Mouse (Mus musculus) kidney, postnatal 0 days (tissue): Measurements from ENCODE around the gene Shroom4. TPM values are rescaled to one million over a fixed set of nuclear protein-coding genes. Genes with fewer than 3 reads are reported as not detected.

ENCODE experiments used
- ATAC-seq: fragments of 200-750 bp; cut with Nextera tagmentation; replicated peaks from 2 replicates; pipeline ENCODE4 v1.8.0; 2017; ENCODE audit warnings: low read depth, moderate number of reproducible peaks, moderate TSS enrichment, moderate library complexity; ENCODE audit not compliant: low FRiP score
- DNase-seq: peaks from one replicate; pipeline ENCODE4 v3.0.0-alpha.2; 2016; ENCODE audit warnings: low spot score
- H3K27ac ChIP-seq: fragments of 300-500 bp; sonication (generic); 2 replicates; pipeline ENCODE4 v1.5.1; 2014; ENCODE audit warnings: mild to moderate bottlenecking
- H3K27me3 ChIP-seq: fragments of 300-500 bp; sonication (generic); 2 replicates; pipeline ENCODE4 v1.6.1; 2014; ENCODE audit warnings: low read length, mixed read lengths; ENCODE audit not compliant: insufficient read depth
- H3K36me3 ChIP-seq: fragments of 300-500 bp; sonication (generic); 2 replicates; pipeline ENCODE4 v1.6.1; 2014; ENCODE audit warnings: low read length, mixed read lengths; ENCODE audit not compliant: insufficient read depth
- H3K4me1 ChIP-seq: fragments of 300-500 bp; sonication (generic); replicated peaks from 2 replicates; pipeline ENCODE4 v1.6.1; 2014; ENCODE audit warnings: antibody characterized with exemption, low read length, mixed read lengths; ENCODE audit not compliant: insufficient read depth
- H3K4me2 ChIP-seq: fragments of 300-500 bp; sonication (generic); 2 replicates; pipeline ENCODE4 v1.6.1; 2014; ENCODE audit warnings: mild to moderate bottlenecking, low read length, moderate library complexity, mixed read lengths
- H3K4me3 ChIP-seq: fragments of 300-500 bp; sonication (generic); replicated peaks from 2 replicates; pipeline ENCODE4 v1.5.1; 2014; ENCODE audit warnings: low read depth, low read length
- H3K9ac ChIP-seq: fragments of 300-500 bp; sonication (generic); 2 replicates; pipeline ENCODE4 v1.6.1; 2014; ENCODE audit warnings: low read depth, low read length
- H3K9me3 ChIP-seq: fragments of 300-500 bp; sonication (generic); replicated peaks from 2 replicates; pipeline ENCODE4 v1.6.1; 2016; ENCODE audit warnings: low read length, inconsistent platforms, mixed read lengths
- CTCF ChIP-seq: IDR thresholded peaks from 2 replicates; pipeline ENCODE4 v1.5.1; 2016; ENCODE audit warnings: antibody characterized with exemption, low read depth, mild to moderate bottlenecking, moderate library complexity
- WGBS: fragments of 180-500 bp; shearing (Covaris S2); extraction: QIAGEN DNeasy Blood & Tissue Kit; methylation state at CpG from one replicate; pipeline ENCODE4 v1.1.7; 2014; 5-methylcytosine and 5-hydroxymethylcytosine counted together
- polyA plus RNA-seq: library from polyadenylated mRNA; unstranded; fragments of >200 nt; fragmentation: Nextera tagmentation; extraction: Ambion mirVana; gene quantifications from 2 replicates; pipeline ENCODE4 v1.2.1, GENCODE M21; 2015

Gene Shroom4
- polyA plus RNA-seq, 1 experiment from 2014 or later, result 6.4 TPM

- TF ChIP-seq CTCF, result no peak
- peak; percentile 54 for DNase-seq
- H3K4me3 ChIP-seq, result no peak overlapping the region
- 47% methylated on average over 7 of the region's 7 CpGs for WGBS
- no peak overlapping the region for H3K4me2 ChIP-seq
- H3K9me3 ChIP-seq, result no peaks in the 10 kb centered on the region
- H3K36me3 ChIP-seq, result no peaks in the 10 kb centered on the region
- H3K9ac ChIP-seq, result no peak overlapping the region
- no peaks in the 10 kb centered on the region for H3K27me3 ChIP-seq
- H3K4me1 ChIP-seq, result no peaks in the 10 kb centered on the region
- H3K27ac ChIP-seq, result peak overlapping the region; percentile 31; the same call in 1 of the 2 replicates
- no peak for ATAC-seq
Observed at GRCm38 (mm10) chrX:6577001-6577400, 177.3 kb downstream of the Shroom4 start.

- no peak for DNase-seq
- H3K9ac ChIP-seq, result no peak overlapping the region
- 72% methylated on average over 6 of the region's 6 CpGs for WGBS
- no peaks in the 10 kb centered on the region for H3K36me3 ChIP-seq
- no peaks in the 10 kb centered on the region for H3K9me3 ChIP-seq
- no peaks in the 10 kb centered on the region for H3K27me3 ChIP-seq
- no peak overlapping the region for H3K4me3 ChIP-seq
- no peak overlapping the region for H3K27ac ChIP-seq
- H3K4me1 ChIP-seq, result no peaks in the 10 kb centered on the region
- H3K4me2 ChIP-seq, result no peak overlapping the region
- ATAC-seq, result no peak
- no peak for TF ChIP-seq CTCF
Observed at GRCm38 (mm10) chrX:6580671-6581070, 181.0 kb downstream of the Shroom4 start.

DNA sequence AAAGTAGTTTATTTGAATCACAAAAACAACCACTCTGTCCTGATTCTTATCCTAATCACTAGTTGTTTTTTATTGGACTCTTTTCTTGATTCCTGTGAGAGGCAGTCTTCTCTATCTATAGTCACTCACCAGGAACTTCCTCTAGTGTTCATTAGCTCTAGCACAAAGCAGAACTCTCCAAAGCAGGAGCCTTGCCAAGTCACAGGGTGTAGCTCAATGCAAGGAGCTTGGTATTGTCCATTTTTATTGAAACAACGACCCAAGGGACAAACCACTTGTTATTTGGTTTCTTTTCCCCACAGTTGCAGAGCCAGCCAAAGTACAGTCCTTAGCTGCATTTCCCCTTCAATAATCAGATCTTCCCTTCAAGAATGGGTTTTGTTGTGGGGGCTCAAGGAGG, 181.5 kb downstream of the Shroom4 start:
- no peak overlapping the region for H3K4me2 ChIP-seq
- no peak for TF ChIP-seq CTCF
- 62% methylated on average over 1 of the region's 1 CpGs for WGBS
- H3K4me1 ChIP-seq, result no peaks in the 10 kb centered on the region
- no peak overlapping the region for H3K4me3 ChIP-seq
- no peaks in the 10 kb centered on the region for H3K9me3 ChIP-seq
- no peak overlapping the region for H3K9ac ChIP-seq
- H3K27me3 ChIP-seq, result no peaks in the 10 kb centered on the region
- ATAC-seq (no peak), DNase-seq (no peak)
- H3K36me3 ChIP-seq, result no peaks in the 10 kb centered on the region
- H3K27ac ChIP-seq, result no peak overlapping the region

DNA sequence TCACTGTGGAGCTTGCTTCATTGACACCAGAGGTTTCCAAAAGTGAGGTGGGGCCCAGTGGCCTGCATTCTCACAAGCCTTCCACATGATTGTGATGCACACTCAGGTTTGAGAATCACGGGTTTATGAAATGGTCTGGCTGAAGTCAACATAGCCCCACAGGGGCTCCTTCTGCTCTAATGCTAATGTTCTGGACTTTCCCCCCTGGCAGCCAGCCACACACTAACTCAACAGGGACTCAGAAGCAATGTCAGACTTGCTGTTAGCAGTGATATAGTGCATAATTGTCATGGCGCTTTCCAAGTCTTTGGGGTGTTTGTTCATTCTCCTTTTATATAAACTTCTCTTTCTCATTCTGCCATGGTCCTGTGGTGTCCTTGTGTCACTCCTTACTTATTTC, 183.0 kb downstream of the Shroom4 start:
- Histone ChIP-seq H3K4me2 (no peak overlapping the region), H3K36me3 (no peaks in the 10 kb centered on the region), H3K27me3 (no peaks in the 10 kb centered on the region), H3K4me3 (no peak overlapping the region), H3K27ac (no peak overlapping the region), H3K9me3 (no peaks in the 10 kb centered on the region), H3K9ac (no peak overlapping the region), H3K4me1 (no peaks in the 10 kb centered on the region)
- no peak for ATAC-seq
- peak; percentile 2 for DNase-seq
- TF ChIP-seq CTCF, result no peak
- 92% methylated on average over 2 of the region's 2 CpGs for WGBS

- Histone ChIP-seq H3K27ac (no peak overlapping the region), H3K9ac (no peak overlapping the region), H3K4me2 (no peak overlapping the region), H3K27me3 (no peaks in the 10 kb centered on the region), H3K36me3 (no peaks in the 10 kb centered on the region), H3K9me3 (no peaks in the 10 kb centered on the region), H3K4me3 (no peak overlapping the region), H3K4me1 (no peaks in the 10 kb centered on the region)
- 79% methylated on average over 3 of the region's 3 CpGs for WGBS
- ATAC-seq (no peak), DNase-seq (no peak)
- TF ChIP-seq CTCF, result no peak
Observed at GRCm38 (mm10) chrX:6594183-6594582, 194.5 kb downstream of the Shroom4 start.

DNA sequence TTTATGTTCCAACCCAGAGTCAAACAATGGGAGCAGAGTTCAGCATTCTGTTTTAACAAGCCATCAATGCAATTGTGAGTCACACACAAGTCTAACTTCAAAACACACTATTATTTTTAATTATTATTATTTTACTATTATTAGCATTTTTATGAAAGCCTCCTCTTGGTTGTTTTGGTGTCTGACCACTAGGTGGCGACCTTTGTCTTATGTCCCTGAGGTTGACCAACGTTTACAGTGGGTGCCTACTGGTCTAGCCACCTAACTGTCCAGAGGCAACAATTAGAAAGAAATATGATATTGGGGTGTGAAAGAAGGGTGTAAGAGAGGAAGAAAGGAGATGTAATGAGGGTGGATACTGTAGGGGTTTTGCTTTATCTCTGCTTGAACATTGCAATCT, 254.4 kb downstream of the Shroom4 start:
- Histone ChIP-seq H3K36me3 (no peaks in the 10 kb centered on the region), H3K27ac (no peak overlapping the region), H3K9ac (no peak overlapping the region), H3K4me3 (no peak overlapping the region), H3K4me2 (no peak overlapping the region), H3K27me3 (no peaks in the 10 kb centered on the region), H3K9me3 (no peaks in the 10 kb centered on the region), H3K4me1 (no peaks in the 10 kb centered on the region)
- 10% methylated on average over 2 of the region's 2 CpGs for WGBS
- ATAC-seq (no peak), DNase-seq (peak; percentile 33)
- TF ChIP-seq CTCF, result peak; percentile 64

DNA sequence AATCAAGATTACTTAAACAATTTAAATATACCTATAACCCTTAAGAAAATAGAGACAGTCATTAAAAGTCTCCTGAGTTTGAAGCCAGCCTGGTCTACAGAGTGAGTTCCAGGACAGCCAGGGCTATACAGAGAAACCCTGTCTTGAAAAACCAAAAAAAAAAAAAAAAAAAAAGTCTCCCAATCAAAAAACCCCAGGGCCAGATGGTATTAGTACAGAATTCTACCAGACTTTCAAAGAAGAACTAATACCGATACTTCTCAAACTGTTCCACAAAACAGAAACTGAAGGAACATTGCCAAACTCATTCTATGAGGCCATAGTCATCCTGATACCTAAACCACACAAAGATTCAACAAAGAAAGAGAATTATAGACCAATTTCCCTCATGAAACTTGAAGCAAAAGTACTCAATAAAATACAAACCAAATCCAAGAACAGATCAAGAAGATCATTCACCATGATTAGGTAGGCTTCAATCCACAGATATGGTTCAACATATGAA, 259.2 kb downstream of the Shroom4 start:
- Histone ChIP-seq H3K4me2 (no peak overlapping the region), H3K9me3 (no peaks in the 10 kb centered on the region), H3K4me3 (no peak overlapping the region), H3K4me1 (no peaks in the 10 kb centered on the region), H3K27me3 (no peaks in the 10 kb centered on the region), H3K27ac (no peak overlapping the region), H3K9ac (no peak overlapping the region), H3K36me3 (no peaks in the 10 kb centered on the region)
- 92% methylated on average over 1 of the region's 1 CpGs for WGBS
- ATAC-seq (no peak), DNase-seq (no peak)
- no peak for TF ChIP-seq CTCF

Other genes with a start within 250 kb of the Shroom4 start
- gene Nudt10, start 226.8 kb upstream of the Shroom4 start, polyA plus RNA-seq, result 7.6 and 8.5 TPM in 2 replicates
- 0.15 and 0.24 TPM in 2 replicates for gene Bmp15, start 79.1 kb upstream of the Shroom4 start, polyA plus RNA-seq